Mouse (Mus musculus): Measurements from ENCODE around the gene Reep6. TPM values are rescaled to one million over a fixed set of nuclear protein-coding genes. Genes with fewer than 3 reads are reported as not detected.
"Not testable (repeated sequence)": the region's sequence is repeated elsewhere in the genome, so short reads cannot be mapped to it uniquely, and the experiment has no call there.

The Reep6 gene
- polyA plus RNA-seq, 1 experiment: 50.1 TPM

DNA sequence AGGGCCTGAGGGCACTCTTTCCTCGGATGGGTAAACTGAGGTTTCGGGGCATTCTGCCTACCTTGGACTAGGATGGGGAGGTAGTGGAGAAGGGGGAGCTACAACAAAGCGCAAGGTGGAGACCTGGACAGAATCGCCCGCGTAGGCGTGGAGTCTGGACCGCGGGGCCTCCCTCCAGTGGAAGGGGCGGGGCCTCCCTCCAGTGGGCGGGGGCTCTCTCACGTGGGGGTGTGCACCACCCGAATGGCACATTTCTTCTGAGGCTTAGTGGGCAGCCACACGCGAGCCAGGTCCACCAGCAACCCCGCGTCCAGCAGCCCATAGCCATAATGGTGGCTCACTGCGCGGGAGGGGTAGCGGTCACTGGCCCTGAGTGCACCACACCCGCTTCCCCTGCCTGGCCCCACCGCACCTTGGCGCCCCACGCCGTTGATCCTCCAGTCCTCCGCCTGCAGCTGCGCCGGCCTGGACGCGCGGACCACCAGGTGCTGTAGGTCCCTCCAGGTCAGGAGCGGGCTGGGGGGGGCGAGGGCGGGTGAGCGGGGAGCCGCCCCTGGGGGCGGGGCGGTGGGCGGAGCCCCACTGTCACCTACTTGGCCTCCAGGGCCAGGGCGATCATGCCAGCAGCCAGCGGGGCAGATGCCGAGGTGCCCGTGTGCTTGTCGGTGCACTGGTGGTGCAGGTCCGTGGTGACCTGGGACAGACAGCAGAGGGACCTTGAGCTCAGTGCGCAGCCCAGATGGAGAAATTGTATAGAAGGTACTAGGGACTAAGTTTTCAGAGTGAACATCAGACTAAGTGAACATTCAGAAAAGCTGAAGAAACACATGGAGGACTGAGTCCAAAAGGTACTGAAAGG lies 6.3 kb upstream of the Reep6 start:
- no peak for DNase-seq (ENCODE audit: low read depth, low spot score)
- 1% methylated on average over 46 of the region's 46 CpGs for WGBS

- DNase-seq (ENCODE audit: low read depth, low spot score): no peak
- WGBS: 71% methylated on average over 17 of the region's 17 CpGs
These were observed 5.4 kb upstream of the Reep6 start for GRCm38 (mm10) chr10:80324120-80325037.

GRCm38 (mm10) chr10:80325045-80325444 lies 4.7 kb upstream of the Reep6 start:
- no peak for DNase-seq (ENCODE audit: low read depth, low spot score)

GRCm38 (mm10) chr10:80330084-80330483 lies 331 bp downstream of the Reep6 start:
- DNase-seq (ENCODE audit: low read depth, low spot score): no peak
- 2% methylated on average over 41 of the region's 41 CpGs for WGBS

More at GRCm38 (mm10) chr10:80325045-80325444, 4.7 kb upstream of the Reep6 start:
- WGBS: 77% methylated on average over 21 of the region's 21 CpGs

DNA sequence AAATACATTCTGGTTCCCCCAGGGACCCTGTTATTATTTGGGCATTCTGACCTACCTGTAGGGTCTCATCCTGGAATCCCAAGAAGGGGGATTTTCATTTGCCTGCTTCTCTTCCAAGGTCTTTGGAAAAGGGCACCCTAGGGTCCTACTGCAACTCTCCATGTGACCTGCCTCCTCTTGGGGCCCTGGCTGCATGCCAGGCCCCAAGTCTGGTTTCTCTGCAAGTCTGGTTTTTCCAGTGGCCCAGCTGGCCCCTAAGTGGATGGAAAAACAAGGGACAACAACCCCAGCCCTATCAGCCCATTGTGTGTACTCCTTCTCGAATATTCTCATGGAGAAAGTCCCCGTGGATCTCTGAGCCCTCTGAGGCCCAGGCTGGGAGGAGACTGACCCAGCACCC lies 1.1 kb downstream of the Reep6 start:
- DNase-seq (ENCODE audit: low read depth, low spot score): no peak
- 18% methylated on average over 2 of the region's 2 CpGs for WGBS

DNA sequence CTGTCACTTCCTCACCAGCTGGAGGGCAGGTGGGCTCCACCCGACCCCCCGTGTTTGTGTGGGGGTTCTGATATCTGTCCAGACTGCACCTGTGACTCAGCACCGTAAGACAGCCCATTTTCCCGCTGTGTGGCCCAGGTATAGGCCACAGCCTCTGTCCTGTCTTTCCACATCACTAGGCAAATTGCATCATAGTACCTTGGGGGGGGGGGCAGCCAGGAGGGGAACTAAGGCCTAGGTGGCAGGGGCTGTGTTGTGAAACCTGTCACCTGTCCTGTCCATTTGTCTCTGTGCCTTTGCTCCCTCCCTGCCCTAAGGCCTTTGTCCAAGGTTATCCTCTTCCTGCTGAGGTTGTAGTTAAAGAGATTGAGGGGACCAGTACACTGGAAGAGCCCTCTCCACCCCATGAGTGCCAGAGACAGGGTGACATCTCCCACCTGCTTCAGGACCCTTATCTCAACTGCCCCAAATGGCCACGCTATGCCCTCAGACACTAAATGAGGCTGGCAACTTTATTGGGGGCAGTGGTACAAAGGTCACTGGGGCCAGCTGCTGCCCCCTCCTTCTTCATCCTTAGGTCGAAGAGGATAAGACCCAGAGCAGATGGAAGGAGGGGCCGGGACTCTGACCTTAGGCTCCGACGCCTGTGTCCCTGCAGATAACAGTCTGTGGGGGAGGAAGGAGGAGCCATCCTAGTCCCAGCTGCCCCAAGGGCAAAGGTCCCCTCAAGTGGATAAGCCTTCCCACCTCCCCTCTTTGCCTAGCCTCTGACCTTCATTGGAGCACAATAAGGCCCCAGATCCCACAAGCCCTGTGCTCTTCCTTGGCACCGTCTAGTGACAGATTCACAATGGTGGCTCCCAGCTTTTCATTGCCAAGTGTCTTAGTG lies 2.1 kb downstream of the Reep6 start:
- DNase-seq (ENCODE audit: low read depth, low spot score): no peak
- WGBS: 24% methylated on average over 10 of the region's 10 CpGs

DNA sequence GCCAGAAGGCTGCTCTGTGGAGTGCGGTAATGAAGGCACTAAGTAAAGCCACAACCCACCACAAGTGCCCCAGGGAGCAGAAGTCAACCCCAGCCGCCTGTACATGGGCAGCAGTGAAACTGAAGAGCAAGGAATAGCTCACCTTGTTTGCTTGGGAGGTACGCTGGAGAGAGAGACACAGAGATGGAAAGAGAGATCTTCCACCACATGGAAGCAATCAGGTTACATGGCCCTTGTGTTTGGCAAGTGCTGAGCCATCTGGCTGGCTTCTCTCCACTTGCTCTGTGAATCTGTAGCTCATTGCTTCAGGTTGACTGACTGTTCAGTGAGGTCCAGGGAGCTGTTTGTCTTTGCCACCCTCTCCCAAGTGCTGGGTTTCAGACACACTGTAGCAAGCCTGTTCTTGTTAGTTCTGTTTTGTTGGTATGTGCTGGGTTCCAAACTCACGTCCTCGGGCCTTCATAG lies 2.8 kb downstream of the Reep6 start:
- WGBS: 68% methylated on average over 5 of the region's 5 CpGs
- DNase-seq (ENCODE audit: low read depth, low spot score): no peak

- no peak for DNase-seq (ENCODE audit: low read depth, low spot score)
- WGBS: 87% methylated on average over 12 of the region's 12 CpGs
These were observed 6.5 kb downstream of the Reep6 start for GRCm38 (mm10) chr10:80336263-80336662.

- WGBS: 20% methylated on average over 19 of the region's 19 CpGs
- DNase-seq (ENCODE audit: low read depth, low spot score): peak; percentile 60
These were observed 10.4 kb downstream of the Reep6 start for GRCm38 (mm10) chr10:80339941-80340750.

GRCm38 (mm10) chr10:80341026-80341425 lies 11.3 kb downstream of the Reep6 start:
- DNase-seq (ENCODE audit: low read depth, low spot score): no peak
- WGBS: 63% methylated on average over 21 of the region's 21 CpGs

GRCm38 (mm10) chr10:80341491-80342304 lies 11.9 kb downstream of the Reep6 start:
- DNase-seq (ENCODE audit: low read depth, low spot score): no peak
- 16% methylated on average over 47 of the region's 47 CpGs for WGBS

DNA sequence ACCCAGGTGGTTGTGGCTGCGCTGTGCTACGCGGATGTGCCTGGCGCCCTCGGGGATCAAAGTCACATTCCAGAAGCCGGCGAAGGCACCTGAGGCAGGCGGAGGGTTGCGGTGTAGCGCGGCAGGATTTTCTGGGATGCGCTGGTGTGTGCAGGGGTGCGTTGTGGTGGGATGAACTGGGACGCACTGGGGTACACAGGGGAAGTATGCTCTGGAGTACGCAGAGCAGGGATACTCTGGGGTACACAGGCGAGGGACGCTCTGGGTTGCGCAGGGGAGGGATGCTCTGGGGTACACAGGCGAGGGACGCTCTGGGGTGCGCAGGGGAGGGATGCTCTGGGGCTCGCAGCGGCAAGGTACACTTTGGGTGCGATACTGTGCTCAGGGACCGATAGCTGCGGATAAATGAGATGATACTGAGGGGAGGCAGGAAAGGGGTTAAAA lies 12.6 kb downstream of the Reep6 start:
- 9% methylated on average over 26 of the region's 26 CpGs for WGBS
- no peak for DNase-seq (ENCODE audit: low read depth, low spot score)

- DNase-seq (ENCODE audit: low read depth, low spot score): no peak
- WGBS: under 1% methylated on average over 33 of the region's 33 CpGs
These were observed 13.1 kb downstream of the Reep6 start for GRCm38 (mm10) chr10:80342749-80343424.

GRCm38 (mm10) chr10:80343425-80343895 lies 13.7 kb downstream of the Reep6 start:
- 40% methylated on average over 13 of the region's 13 CpGs for WGBS
- no peak for DNase-seq (ENCODE audit: low read depth, low spot score)

DNA sequence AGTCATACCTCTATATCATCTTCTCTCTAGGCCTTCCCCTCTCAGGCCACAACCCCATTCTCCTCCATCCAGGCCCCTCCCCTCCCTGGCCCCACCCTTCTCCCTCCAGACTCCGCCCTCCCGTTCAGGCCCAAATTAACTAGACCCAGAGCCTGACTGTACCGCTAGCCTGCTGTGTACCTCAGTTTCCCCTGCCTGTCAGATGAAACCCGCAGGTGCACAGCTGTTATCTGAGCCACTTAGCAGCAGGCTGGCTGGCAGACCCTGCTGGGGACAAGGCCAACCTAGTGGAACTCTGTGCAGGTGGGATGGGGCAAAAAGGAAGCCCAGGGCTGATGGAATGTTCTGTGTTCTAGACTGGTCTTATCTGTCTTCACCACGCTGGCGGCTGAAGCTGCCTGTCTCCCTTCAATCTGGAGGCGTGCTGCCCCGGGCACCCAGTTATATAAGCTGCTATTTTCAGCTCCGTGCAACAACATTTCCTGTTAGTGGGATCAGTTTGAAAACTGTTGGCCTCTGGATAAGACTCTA lies 14.4 kb downstream of the Reep6 start:
- WGBS: 21% methylated on average over 9 of the region's 9 CpGs
- no peak for DNase-seq (ENCODE audit: low read depth, low spot score)

- WGBS: 20% methylated on average over 16 of the region's 16 CpGs
- DNase-seq (ENCODE audit: low read depth, low spot score): no peak
These were observed 15.4 kb downstream of the Reep6 start for GRCm38 (mm10) chr10:80345122-80345521.

DNA sequence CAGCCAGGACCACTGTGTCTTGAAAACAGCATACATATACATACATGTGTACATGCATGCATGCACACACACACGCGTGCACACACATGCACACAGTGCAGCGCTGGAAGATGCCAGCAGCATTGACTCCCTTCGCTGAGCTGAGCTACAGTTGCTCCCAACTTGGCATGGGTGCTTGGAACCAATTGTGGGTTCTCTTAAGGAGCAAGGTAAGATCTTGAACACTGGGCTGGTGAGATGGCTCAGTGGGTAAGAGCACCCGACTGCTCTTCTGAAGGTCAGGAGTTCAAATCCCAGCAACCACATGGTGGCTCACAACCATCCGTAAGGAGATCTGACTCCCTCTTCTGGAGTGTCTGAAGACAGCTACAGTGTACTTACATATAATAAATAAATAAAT lies 16.2 kb downstream of the Reep6 start:
- WGBS: 88% methylated on average over 6 of the region's 6 CpGs

More for the DNA sequence above, 16.2 kb downstream of the Reep6 start:
- not testable (repeated sequence) for DNase-seq (ENCODE audit: low read depth, low spot score)

All from large intestine, adult 2 months (tissue).